Mouse (Mus musculus) small intestine, adult 2 months (tissue): ENCODE data around the gene Hist1h3g.

Source experiments
- CTCF ChIP-seq: fragments of 200-500 bp; IDR thresholded peaks from 2 replicates; pipeline ENCODE4 v1.5.1; 2012; ENCODE audit warnings: low read depth, mild to moderate bottlenecking, control low read depth, inconsistent platforms, low read length, moderate library complexity, mixed read lengths; ENCODE audit not compliant: insufficient replicate concordance, insufficient read length; ENCODE audit errors: extremely low read depth
- POLR2A ChIP-seq: fragments of 200-500 bp; IDR thresholded peaks from 2 replicates; pipeline ENCODE4 v1.6.1; 2012; ENCODE audit warnings: low read depth, mild to moderate bottlenecking, control low read depth, inconsistent platforms, low read length, moderate library complexity

- TF ChIP-seq CTCF (no peak), POLR2A (no peak)
Measured at GRCm38 (mm10) chr13:23576906-23577639, 41.9 kb downstream of the Hist1h3g start.
